Mouse (Mus musculus) E14TG2a.4 (cell line): ENCODE results near the gene Hnrnpa0.

Source experiments
- H3K27me3 ChIP-seq: 2 replicates; pipeline ENCODE4 v1.6.1; 2014; ENCODE audit warnings: low read length, control low read depth; ENCODE audit not compliant: insufficient read depth
- H3K36me3 ChIP-seq: 2 replicates; pipeline ENCODE4 v1.6.1; 2014; ENCODE audit warnings: low read length, control low read depth; ENCODE audit not compliant: insufficient read depth
- H3K4me1 ChIP-seq: replicated peaks from 2 replicates; pipeline ENCODE4 v1.6.1; 2014; ENCODE audit warnings: low read depth, low read length, control low read depth
- H3K4me3 ChIP-seq: replicated peaks from 2 replicates; pipeline ENCODE4 v1.5.1; 2014; ENCODE audit warnings: mild to moderate bottlenecking, low read length
- H3K9me3 ChIP-seq: 2 replicates; pipeline ENCODE4 v1.6.1; 2014; ENCODE audit warnings: low read length, control low read depth
- CTCF ChIP-seq: conservative IDR thresholded peaks from 2 replicates; pipeline ENCODE4 v1.5.1; 2014; ENCODE audit warnings: low read length
- NANOG ChIP-seq: IDR thresholded peaks from 2 replicates; pipeline ENCODE4 v1.6.1; 2014; ENCODE audit warnings: borderline replicate concordance, low read length, mixed read lengths
- POU5F1 ChIP-seq: IDR thresholded peaks from 2 replicates; pipeline ENCODE4 v1.6.1; 2014; ENCODE audit warnings: low read length, borderline replicate concordance

Hnrnpa0 gene

GRCm38 (mm10) chr13:58090643-58091042 lies 37.7 kb downstream of the Hnrnpa0 start:
- TF ChIP-seq POU5F1: no peak
- TF ChIP-seq CTCF: no peak
- no peak for TF ChIP-seq NANOG
- Histone ChIP-seq H3K36me3 (no peaks in the 10 kb centered on the region), H3K9me3 (no peaks in the 10 kb centered on the region), H3K27me3 (no peaks in the 10 kb centered on the region), H3K4me3 (no peak overlapping the region), H3K4me1 (no peaks in the 10 kb centered on the region)

- Histone ChIP-seq H3K9me3 (no peaks in the 10 kb centered on the region), H3K4me3 (no peak overlapping the region), H3K36me3 (no peaks in the 10 kb centered on the region), H3K4me1 (0 out of 2 replicates have a peak, but pooled peaks cover 3% of the 10 kb centered on the region), H3K27me3 (0 out of 2 replicates have a peak, but pooled peaks cover 6% of the 10 kb centered on the region)
- no peak for TF ChIP-seq CTCF
- TF ChIP-seq NANOG: no peak
- no peak for TF ChIP-seq POU5F1
Measured at GRCm38 (mm10) chr13:58084396-58084795, 44.0 kb downstream of the Hnrnpa0 start.

GRCm38 (mm10) chr13:58083521-58083920 lies 44.8 kb downstream of the Hnrnpa0 start:
- TF ChIP-seq POU5F1: no peak
- no peak for TF ChIP-seq NANOG
- TF ChIP-seq CTCF: no peak
- no peaks in the 10 kb centered on the region for H3K9me3 ChIP-seq
- H3K4me3 ChIP-seq: no peak overlapping the region
- H3K27me3 ChIP-seq: 0 out of 2 replicates have a peak, but pooled peaks cover 6% of the 10 kb centered on the region
- H3K36me3 ChIP-seq: no peaks in the 10 kb centered on the region
- 0 out of 2 replicates have a peak, but pooled peaks cover 3% of the 10 kb centered on the region for H3K4me1 ChIP-seq

GRCm38 (mm10) chr13:58083048-58083447 lies 45.3 kb downstream of the Hnrnpa0 start:
- Histone ChIP-seq H3K27me3 (0 out of 2 replicates have a peak, but pooled peaks cover 6% of the 10 kb centered on the region), H3K4me1 (0 out of 2 replicates have a peak, but pooled peaks cover 3% of the 10 kb centered on the region), H3K9me3 (no peaks in the 10 kb centered on the region), H3K36me3 (no peaks in the 10 kb centered on the region), H3K4me3 (no peak overlapping the region)
- TF ChIP-seq CTCF (no peak), POU5F1 (no peak), NANOG (no peak)

- Histone ChIP-seq H3K9me3 (no peaks in the 10 kb centered on the region), H3K4me3 (no peak overlapping the region), H3K27me3 (peaks cover 10% of the 10 kb centered on the region), H3K36me3 (no peaks in the 10 kb centered on the region), H3K4me1 (0 out of 2 replicates have a peak, but pooled peaks cover 3% of the 10 kb centered on the region)
- TF ChIP-seq POU5F1 (no peak), NANOG (no peak), CTCF (no peak)
Measured at GRCm38 (mm10) chr13:58078361-58078760, 50.0 kb downstream of the Hnrnpa0 start.
